Mouse (Mus musculus): ENCODE data around the gene Cox7a2l. TPM values are rescaled to one million over a fixed set of nuclear protein-coding genes. Genes with fewer than 3 reads are reported as not detected.

The Cox7a2l gene
- polyA plus RNA-seq, 1 experiment from 2014 or later = 172 TPM

DNA sequence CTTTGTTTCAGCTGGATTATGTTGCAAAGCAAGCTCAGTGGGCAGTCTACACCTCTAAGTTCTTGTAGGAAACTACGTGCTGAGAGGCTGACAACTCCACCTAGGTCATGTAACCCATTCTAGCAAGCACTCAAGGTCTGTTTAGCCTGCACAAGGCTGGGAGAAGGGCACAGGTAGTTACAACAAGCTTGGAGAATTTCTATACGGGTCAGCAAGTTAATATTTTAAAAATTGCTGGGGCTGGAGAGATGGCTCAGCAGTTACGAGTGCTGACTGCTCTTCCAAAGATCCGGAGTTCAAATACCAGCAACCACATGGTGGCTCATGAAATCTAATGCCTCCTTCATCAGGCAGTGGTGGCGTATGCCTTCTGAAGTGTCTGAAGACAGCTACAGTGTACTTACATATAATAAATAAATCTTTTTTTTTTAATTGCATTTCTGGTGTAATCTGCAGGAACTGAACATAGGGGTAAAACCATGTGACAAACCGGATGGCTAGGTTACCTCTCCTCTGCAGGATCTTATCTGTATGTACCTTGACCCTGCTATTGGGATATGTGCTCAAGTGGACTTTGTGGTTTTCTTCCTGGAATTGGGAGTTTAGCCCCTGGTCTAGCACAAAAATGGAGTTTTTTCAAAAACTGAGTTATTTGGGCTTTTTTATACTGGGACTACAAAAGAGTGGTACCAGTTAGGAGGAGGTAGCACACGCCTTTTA lies 34.2 kb downstream of the Cox7a2l start:
- H3K4me3 ChIP-seq = no peak overlapping the region
- H3K4me2 ChIP-seq = no peak overlapping the region
- H3K27ac ChIP-seq = no peak overlapping the region
- 95% methylated on average over 7 of the region's 7 CpGs for WGBS
- H3K27me3 ChIP-seq (replicated peaks) = no peaks in the 10 kb centered on the region
- H3K4me1 ChIP-seq = no peaks in the 10 kb centered on the region
- no peak for ATAC-seq (replicated peaks)
- peaks cover 23% of the 10 kb centered on the region for H3K36me3 ChIP-seq (replicated peaks)
- H3K9ac ChIP-seq = no peak overlapping the region
- H3K9me3 ChIP-seq = no peaks in the 10 kb centered on the region

DNA sequence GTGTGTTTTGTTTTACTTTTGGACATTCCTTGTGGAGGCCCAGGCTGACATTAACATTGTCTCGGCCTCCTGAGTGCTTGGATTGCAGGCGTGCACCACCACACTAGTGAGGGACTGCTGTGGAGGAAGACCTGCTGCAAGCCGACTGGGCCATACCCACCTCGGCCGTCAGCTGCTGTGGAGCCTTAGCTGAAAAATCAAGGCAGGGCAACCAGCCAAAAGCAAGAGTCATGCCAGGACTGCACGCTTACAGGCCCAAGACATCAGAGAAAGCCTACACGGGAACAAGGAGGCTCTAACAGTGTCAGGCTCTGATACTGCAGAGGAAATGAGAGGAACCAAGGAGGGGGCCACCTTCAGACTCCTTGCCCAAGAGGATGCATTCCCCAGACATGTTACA lies 35.6 kb downstream of the Cox7a2l start:
- H3K9me3 ChIP-seq = no peaks in the 10 kb centered on the region
- H3K36me3 ChIP-seq (replicated peaks) = peaks cover 23% of the 10 kb centered on the region
- H3K27ac ChIP-seq = no peak overlapping the region
- no peaks in the 10 kb centered on the region for H3K27me3 ChIP-seq (replicated peaks)
- H3K4me3 ChIP-seq = no peak overlapping the region
- H3K4me1 ChIP-seq = no peaks in the 10 kb centered on the region
- no peak overlapping the region for H3K9ac ChIP-seq
- WGBS = 83% methylated on average over 7 of the region's 7 CpGs
- H3K4me2 ChIP-seq = no peak overlapping the region
- ATAC-seq (replicated peaks) = no peak

GRCm38 (mm10) chr17:83477089-83477488 lies 40.0 kb downstream of the Cox7a2l start:
- no peaks in the 10 kb centered on the region for H3K4me1 ChIP-seq
- peaks cover 43% of the 10 kb centered on the region for H3K36me3 ChIP-seq (replicated peaks)
- no peak overlapping the region for H3K4me2 ChIP-seq
- H3K9ac ChIP-seq = no peak overlapping the region
- ATAC-seq (replicated peaks) = no peak
- no peak overlapping the region for H3K4me3 ChIP-seq
- no peaks in the 10 kb centered on the region for H3K9me3 ChIP-seq
- no peaks in the 10 kb centered on the region for H3K27me3 ChIP-seq (replicated peaks)
- no peak overlapping the region for H3K27ac ChIP-seq
- 95% methylated on average over 12 of the region's 12 CpGs for WGBS

DNA sequence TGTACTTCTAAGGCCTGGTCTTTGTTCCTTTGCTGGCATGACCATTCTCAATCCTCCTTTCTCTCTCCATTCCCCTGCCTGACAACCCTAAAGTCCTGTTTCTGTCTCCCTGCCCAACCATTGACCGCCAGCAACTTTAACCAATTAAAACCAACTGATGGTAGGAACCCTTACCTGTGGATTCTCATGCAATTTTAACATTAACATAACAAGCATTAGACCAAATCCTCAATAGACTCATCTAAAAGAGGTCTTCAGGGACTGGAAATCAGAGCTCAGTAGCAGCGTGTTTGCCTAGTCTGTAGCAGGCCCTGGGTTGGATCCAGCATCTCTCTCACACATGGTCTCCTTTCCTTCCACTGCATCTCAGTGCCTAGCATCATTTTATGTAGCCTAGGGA lies 47.5 kb downstream of the Cox7a2l start:
- ATAC-seq (replicated peaks) = no peak
- Histone ChIP-seq H3K4me3 (no peak overlapping the region), H3K27ac (no peak overlapping the region), H3K9ac (no peak overlapping the region), H3K36me3 (replicated peaks) (peaks cover 27% of the 10 kb centered on the region), H3K27me3 (replicated peaks) (no peaks in the 10 kb centered on the region), H3K9me3 (no peaks in the 10 kb centered on the region), H3K4me1 (no peaks in the 10 kb centered on the region), H3K4me2 (no peak overlapping the region)
- 88% methylated on average over 2 of the region's 2 CpGs for WGBS

- WGBS = 64% methylated on average over 6 of the region's 6 CpGs
- no peaks in the 10 kb centered on the region for H3K9me3 ChIP-seq
- no peak overlapping the region for H3K4me3 ChIP-seq
- H3K9ac ChIP-seq = no peak overlapping the region
- H3K27me3 ChIP-seq (replicated peaks) = no peaks in the 10 kb centered on the region
- no peaks in the 10 kb centered on the region for H3K4me1 ChIP-seq
- peaks cover 22% of the 10 kb centered on the region for H3K36me3 ChIP-seq (replicated peaks)
- no peak overlapping the region for H3K4me2 ChIP-seq
- H3K27ac ChIP-seq = no peak overlapping the region
- no peak for ATAC-seq (replicated peaks)
These were observed 50.4 kb downstream of the Cox7a2l start for GRCm38 (mm10) chr17:83466697-83467251.

GRCm38 (mm10) chr17:83465969-83466368 lies 51.2 kb downstream of the Cox7a2l start:
- Histone ChIP-seq H3K4me1 (no peaks in the 10 kb centered on the region), H3K9ac (no peak overlapping the region), H3K4me3 (no peak overlapping the region), H3K27ac (no peak overlapping the region), H3K36me3 (replicated peaks) (peaks cover 22% of the 10 kb centered on the region), H3K9me3 (no peaks in the 10 kb centered on the region), H3K4me2 (no peak overlapping the region), H3K27me3 (replicated peaks) (no peaks in the 10 kb centered on the region)
- ATAC-seq (replicated peaks) = no peak
- WGBS = 92% methylated on average over 5 of the region's 5 CpGs

GRCm38 (mm10) chr17:83457271-83457670 lies 59.9 kb downstream of the Cox7a2l start:
- no peaks in the 10 kb centered on the region for H3K27me3 ChIP-seq (replicated peaks)
- no peak overlapping the region for H3K9ac ChIP-seq
- H3K9me3 ChIP-seq = no peaks in the 10 kb centered on the region
- no peak overlapping the region for H3K27ac ChIP-seq
- no peaks in the 10 kb centered on the region for H3K4me1 ChIP-seq
- no peak overlapping the region for H3K4me3 ChIP-seq
- no peak for ATAC-seq (replicated peaks)
- H3K4me2 ChIP-seq = no peak overlapping the region
- WGBS = 87% methylated on average over 1 of the region's 1 CpGs
- peaks cover 20% of the 10 kb centered on the region; the same call in 1 of the 2 replicates for H3K36me3 ChIP-seq (replicated peaks)

DNA sequence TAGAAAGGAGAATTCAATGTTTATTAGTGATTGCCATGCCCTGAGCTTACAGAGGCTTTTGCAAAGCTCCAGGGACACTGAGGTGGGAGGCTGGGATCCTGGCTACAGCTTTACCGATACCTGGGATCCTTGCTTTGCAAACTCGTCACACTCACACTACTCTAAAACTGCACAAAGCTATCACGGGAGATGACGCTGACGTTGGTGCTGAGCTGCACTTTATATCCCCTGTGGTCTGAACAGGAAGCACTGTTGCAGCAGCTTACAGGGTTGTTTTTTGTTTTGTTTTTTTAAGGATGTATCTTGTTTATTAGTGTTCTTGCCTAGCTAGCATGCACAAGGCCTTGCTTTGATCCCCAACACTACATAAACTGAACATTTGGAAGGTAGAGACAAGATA lies 63.5 kb downstream of the Cox7a2l start:
- Histone ChIP-seq H3K9me3 (no peaks in the 10 kb centered on the region), H3K27ac (no peak overlapping the region), H3K4me3 (no peak overlapping the region), H3K4me1 (no peaks in the 10 kb centered on the region), H3K36me3 (replicated peaks) (peaks cover 23% of the 10 kb centered on the region; the same call in 1 of the 2 replicates), H3K9ac (no peak overlapping the region), H3K27me3 (replicated peaks) (no peaks in the 10 kb centered on the region), H3K4me2 (no peak overlapping the region)
- 79% methylated on average over 5 of the region's 5 CpGs for WGBS
- ATAC-seq (replicated peaks) = no peak

GRCm38 (mm10) chr17:83452451-83452850 lies 64.7 kb downstream of the Cox7a2l start:
- no peaks in the 10 kb centered on the region for H3K9me3 ChIP-seq
- peaks cover 22% of the 10 kb centered on the region; the same call in 1 of the 2 replicates for H3K36me3 ChIP-seq (replicated peaks)
- no peak for ATAC-seq (replicated peaks)
- no peaks in the 10 kb centered on the region for H3K27me3 ChIP-seq (replicated peaks)
- H3K4me3 ChIP-seq = no peak overlapping the region
- no peak overlapping the region for H3K4me2 ChIP-seq
- H3K27ac ChIP-seq = no peak overlapping the region
- 93% methylated on average over 8 of the region's 8 CpGs for WGBS
- no peak overlapping the region for H3K9ac ChIP-seq
- H3K4me1 ChIP-seq = no peaks in the 10 kb centered on the region

Other genes starting within 250 kb of the Cox7a2l start
- gene Eml4, start 166.4 kb downstream of the Cox7a2l start, polyA plus RNA-seq (2015; fragmentation: Nextera tagmentation; extraction: Ambion mirVana) = 34.0 and 35.2 TPM in 2 replicates
- gene Kcng3, start 114.6 kb upstream of the Cox7a2l start, polyA plus RNA-seq (2015; fragmentation: Nextera tagmentation; extraction: Ambion mirVana) = 0.06 and 0.08 TPM in 2 replicates
- gene Mta3, start 188.8 kb upstream of the Cox7a2l start, polyA plus RNA-seq (2015; fragmentation: Nextera tagmentation; extraction: Ambion mirVana) = 32.9 and 35.8 TPM in 2 replicates